Mouse (Mus musculus) neutrophil, adult 83 days (primary cell): ENCODE data around the gene Mbd3l1. TPM values are rescaled to one million over a fixed set of nuclear protein-coding genes. Genes with fewer than 3 reads are reported as not detected.

Experiments used
- total RNA-seq, 2 experiments: library from RNA; stranded (reverse); gene quantifications; one replicate each; pipeline ENCODE4 v1.2.4; 2023

Gene Mbd3l1
- total RNA-seq, result not detected

GRCm38 (mm10) chr9:18478168-18478567 lies at the start of gene Mbd3l1, which contains the start of gene Zfp558:
Mbd3l1 (plus strand) TSS chr9:18478359.
Zfp558 (minus strand) TSS chr9:18478268.

GRCm38 (mm10) chr9:18430354-18430753 lies 47.8 kb upstream of the Mbd3l1 start, which contains the start of gene Mbd3l2:
Mbd3l2 (plus strand) TSS chr9:18430654.

Other genes with a start within 250 kb of the Mbd3l1 start
- gene Chordc1, start 186.2 kb upstream of the Mbd3l1 start, total RNA-seq, result 10 to 100 TPM; 29.6 to 30.7 TPM
- gene Naalad2, start 75.4 kb upstream of the Mbd3l1 start, total RNA-seq, result not detected
- gene Ubtfl1, start 73.9 kb upstream of the Mbd3l1 start, total RNA-seq, result not detected
- not detected for gene Mbd3l2, start 47.7 kb upstream of the Mbd3l1 start, total RNA-seq
- under 1 TPM; 0.24 to 0.50 TPM for gene Zfp558, start 91 bp upstream of the Mbd3l1 start, total RNA-seq
- gene Muc16, start 196.2 kb downstream of the Mbd3l1 start, total RNA-seq, result not detected